Mouse (Mus musculus): ENCODE data around the gene Opn4. TPM values are rescaled to one million over a fixed set of nuclear protein-coding genes. Genes with fewer than 3 reads are reported as not detected.
A peak's percentile ranks its signal among the peaks of the same experiment; 100 is the strongest.

Gene Opn4
- polyA plus RNA-seq, 1 experiment = not detected

- H3K4me3 ChIP-seq (replicated peaks) = peak overlapping the region; percentile 6
- TF ChIP-seq GATA1 (IDR thresholded peaks at IDR 0.05; ENCODE audit: borderline replicate concordance, low read length) (no peak), FLI1 (IDR thresholded peaks at IDR 0.05; ENCODE audit: low read length) (no peak)
- peaks cover 66% of the 10 kb centered on the region for H3K27me3 ChIP-seq (replicated peaks)
- H3K36me3 ChIP-seq (replicated peaks; ENCODE audit: low read length) = no peaks in the 10 kb centered on the region
- H3K9me3 ChIP-seq = no peaks in the 10 kb centered on the region
- no peaks in the 10 kb centered on the region for H3K4me1 ChIP-seq
Measured at GRCm38 (mm10) chr14:34595596-34596255, 4.2 kb downstream of the Opn4 start.

DNA sequence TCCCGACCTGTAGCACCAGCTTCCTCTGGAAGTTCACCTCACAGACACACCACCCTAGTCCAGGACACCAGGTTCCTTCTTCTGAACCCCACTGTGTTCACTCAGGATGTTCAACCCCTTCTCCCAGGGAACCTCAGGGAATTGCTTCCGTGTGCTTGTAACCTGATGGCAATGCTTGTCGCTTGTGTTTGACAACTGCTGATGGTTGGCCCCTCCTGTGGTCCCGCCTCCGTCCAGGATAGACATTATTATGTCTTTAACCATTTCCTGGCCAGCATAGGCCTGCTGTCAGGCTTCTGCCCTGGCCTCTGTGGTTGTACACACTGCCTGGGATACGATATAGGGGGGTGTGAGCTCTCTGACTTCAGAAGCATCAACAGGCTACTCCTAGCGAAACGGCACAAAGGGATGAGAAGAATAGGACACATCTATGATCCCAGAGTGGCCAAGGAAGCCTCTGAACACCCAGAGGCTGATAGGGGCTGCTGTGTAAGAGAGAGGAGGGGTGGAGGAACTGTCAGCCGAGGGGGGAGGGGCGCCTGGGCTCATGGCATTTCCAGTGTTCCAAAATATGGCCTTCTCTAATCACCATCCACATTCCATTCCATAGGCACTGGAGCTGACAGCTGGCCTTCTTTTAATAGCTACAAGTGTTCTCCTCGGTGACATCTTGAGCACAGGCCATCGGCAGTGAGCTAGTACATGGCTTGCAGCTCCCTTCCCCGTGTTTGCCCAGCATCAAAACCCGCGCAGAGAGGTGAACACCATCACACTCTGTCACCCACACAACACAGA, 8.0 kb downstream of the Opn4 start:
- Histone ChIP-seq H3K4me3 (replicated peaks) (no peak overlapping the region), H3K9me3 (no peaks in the 10 kb centered on the region), H3K4me1 (peaks cover 3% of the 10 kb centered on the region; the same call in 1 of the 2 replicates), H3K27me3 (replicated peaks) (peaks cover 59% of the 10 kb centered on the region), H3K36me3 (replicated peaks; ENCODE audit: low read length) (no peaks in the 10 kb centered on the region)
- TF ChIP-seq GATA1 (IDR thresholded peaks at IDR 0.05; ENCODE audit: borderline replicate concordance, low read length) = no peak
- TF ChIP-seq FLI1 (IDR thresholded peaks at IDR 0.05; ENCODE audit: low read length) = no peak

DNA sequence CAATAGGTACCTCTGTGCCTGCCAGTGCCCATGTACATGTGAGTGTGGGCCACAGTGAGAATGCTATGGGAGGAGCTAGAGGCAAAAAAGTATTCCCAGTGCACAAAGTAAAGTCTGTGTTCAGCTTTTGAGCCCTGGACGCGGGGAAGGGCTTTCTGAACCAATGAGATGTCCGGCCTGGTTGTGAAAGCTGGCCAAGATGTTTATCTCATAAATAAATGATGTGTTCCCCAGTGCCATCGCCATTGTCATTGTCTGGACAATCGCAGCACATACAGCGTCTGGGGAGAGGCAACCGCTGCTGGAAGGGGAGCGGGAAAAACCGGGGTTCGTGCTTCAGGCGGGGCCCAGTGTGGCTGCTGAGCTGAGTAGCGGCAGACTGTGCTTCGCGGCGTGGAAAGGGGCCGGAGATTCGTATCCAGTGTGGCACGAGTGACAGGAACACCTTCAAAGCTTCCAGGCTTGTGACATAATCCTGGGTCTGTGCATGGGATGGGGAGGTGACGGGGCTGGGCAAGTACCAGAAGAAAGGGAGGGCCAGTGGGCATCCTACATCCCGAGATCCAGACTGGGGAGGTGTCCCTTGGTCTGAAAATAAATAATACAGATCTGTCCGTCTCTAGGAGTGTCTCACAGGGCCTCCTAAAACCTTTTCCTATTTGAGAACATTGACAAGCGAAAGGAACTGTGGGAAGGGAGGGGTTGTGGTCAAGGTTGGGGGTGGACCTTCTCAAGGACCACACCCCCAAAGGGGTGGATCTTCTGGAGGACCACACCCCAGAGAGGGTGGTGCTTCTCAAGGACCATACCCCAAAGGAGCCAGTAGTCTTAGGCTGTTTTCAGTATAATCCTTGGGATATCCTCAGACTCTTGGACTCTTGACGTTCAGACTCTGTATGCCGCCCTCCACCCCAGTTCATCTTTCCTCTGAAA, 8.9 kb downstream of the Opn4 start:
- no peak for TF ChIP-seq GATA1 (IDR thresholded peaks at IDR 0.05; ENCODE audit: borderline replicate concordance, low read length)
- no peak for TF ChIP-seq FLI1 (IDR thresholded peaks at IDR 0.05; ENCODE audit: low read length)
- peaks cover 3% of the 10 kb centered on the region; the same call in 1 of the 2 replicates for H3K4me1 ChIP-seq
- no peak overlapping the region for H3K4me3 ChIP-seq (replicated peaks)
- H3K36me3 ChIP-seq (replicated peaks; ENCODE audit: low read length) = no peaks in the 10 kb centered on the region
- peaks cover 57% of the 10 kb centered on the region for H3K27me3 ChIP-seq (replicated peaks)
- H3K9me3 ChIP-seq = no peaks in the 10 kb centered on the region

GRCm38 (mm10) chr14:34590017-34590570, 9.8 kb downstream of the Opn4 start:
- peaks cover 55% of the 10 kb centered on the region for H3K27me3 ChIP-seq (replicated peaks)
- H3K4me1 ChIP-seq = peaks cover 3% of the 10 kb centered on the region; the same call in 1 of the 2 replicates
- no peak overlapping the region for H3K4me3 ChIP-seq (replicated peaks)
- H3K9me3 ChIP-seq = no peaks in the 10 kb centered on the region
- H3K36me3 ChIP-seq (replicated peaks; ENCODE audit: low read length) = no peaks in the 10 kb centered on the region
- no peak for TF ChIP-seq FLI1 (IDR thresholded peaks at IDR 0.05; ENCODE audit: low read length)
- no peak for TF ChIP-seq GATA1 (IDR thresholded peaks at IDR 0.05; ENCODE audit: borderline replicate concordance, low read length)

DNA sequence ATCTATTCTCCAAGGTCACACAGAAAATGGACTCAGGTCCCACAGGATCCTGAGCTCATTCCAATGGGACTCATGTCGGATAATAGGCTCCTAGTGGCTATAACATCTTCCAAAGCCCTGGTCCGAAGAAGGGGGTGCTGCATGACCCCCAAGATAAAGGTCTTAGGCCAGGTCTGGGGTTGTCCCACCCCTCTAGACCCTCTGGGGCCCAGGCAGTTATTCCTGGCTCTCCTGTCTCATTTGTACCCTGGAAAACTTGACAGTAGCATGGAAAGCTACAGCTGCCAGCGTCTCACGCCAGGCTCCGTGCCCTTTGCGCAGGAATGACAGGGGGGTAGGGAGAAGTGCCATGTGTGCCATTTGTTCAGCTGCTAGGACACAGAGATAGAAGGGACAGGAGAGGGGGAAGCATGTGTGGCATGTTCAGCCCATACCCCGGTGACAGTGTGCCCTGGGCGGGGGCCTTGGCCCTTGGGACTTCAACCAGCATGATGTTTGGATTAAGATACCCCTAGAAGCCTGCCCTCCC, 10.7 kb downstream of the Opn4 start:
- peaks cover 49% of the 10 kb centered on the region for H3K27me3 ChIP-seq (replicated peaks)
- peaks cover 3% of the 10 kb centered on the region; the same call in 1 of the 2 replicates for H3K4me1 ChIP-seq
- H3K9me3 ChIP-seq = no peaks in the 10 kb centered on the region
- H3K4me3 ChIP-seq (replicated peaks) = no peak overlapping the region
- no peaks in the 10 kb centered on the region for H3K36me3 ChIP-seq (replicated peaks; ENCODE audit: low read length)
- TF ChIP-seq GATA1 (IDR thresholded peaks at IDR 0.05; ENCODE audit: borderline replicate concordance, low read length) (no peak), FLI1 (IDR thresholded peaks at IDR 0.05; ENCODE audit: low read length) (no peak)

- H3K36me3 ChIP-seq (replicated peaks; ENCODE audit: low read length) = no peaks in the 10 kb centered on the region
- H3K4me1 ChIP-seq = peaks cover 3% of the 10 kb centered on the region; the same call in 1 of the 2 replicates
- no peaks in the 10 kb centered on the region for H3K9me3 ChIP-seq
- peaks cover 47% of the 10 kb centered on the region for H3K27me3 ChIP-seq (replicated peaks)
- TF ChIP-seq GATA1 (IDR thresholded peaks at IDR 0.05; ENCODE audit: borderline replicate concordance, low read length) (no peak), FLI1 (IDR thresholded peaks at IDR 0.05; ENCODE audit: low read length) (no peak)
- no peak within 1 kb of the TSS for H3K4me3 ChIP-seq (replicated peaks)
Measured at GRCm38 (mm10) chr14:34588498-34588897, 11.4 kb downstream of the Opn4 start, which contains the start of gene Ldb3. Gene Ldb3 (minus strand): TSS chr14:34588682.

DNA sequence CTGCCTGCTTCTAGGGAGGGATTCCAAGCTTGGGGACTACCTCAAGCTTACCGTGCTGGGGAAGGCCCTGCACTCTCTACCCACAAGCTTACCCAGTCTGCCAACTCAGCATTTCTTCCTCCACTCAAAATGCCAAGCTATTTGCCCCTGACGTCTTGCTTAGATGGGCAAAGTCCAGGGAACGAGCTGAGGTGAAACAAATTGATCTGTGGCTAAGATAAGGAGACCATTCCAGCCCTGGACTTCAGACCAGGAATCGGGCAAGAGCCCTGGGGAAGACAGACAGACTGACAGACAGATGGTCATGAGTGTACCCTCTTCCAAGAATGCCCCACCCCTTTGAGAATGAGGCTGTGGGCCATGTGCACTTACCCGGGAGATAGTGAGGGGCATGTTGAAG, 11.9 kb downstream of the Opn4 start:
- H3K4me1 ChIP-seq = peaks cover 3% of the 10 kb centered on the region; the same call in 1 of the 2 replicates
- TF ChIP-seq GATA1 (IDR thresholded peaks at IDR 0.05; ENCODE audit: borderline replicate concordance, low read length) (no peak), FLI1 (IDR thresholded peaks at IDR 0.05; ENCODE audit: low read length) (no peak)
- H3K27me3 ChIP-seq (replicated peaks) = peaks cover 44% of the 10 kb centered on the region
- no peaks in the 10 kb centered on the region for H3K36me3 ChIP-seq (replicated peaks; ENCODE audit: low read length)
- no peak overlapping the region for H3K4me3 ChIP-seq (replicated peaks)
- H3K9me3 ChIP-seq = no peaks in the 10 kb centered on the region

GRCm38 (mm10) chr14:34586871-34587270, 13.1 kb downstream of the Opn4 start:
- Histone ChIP-seq H3K9me3 (no peaks in the 10 kb centered on the region), H3K36me3 (replicated peaks; ENCODE audit: low read length) (no peaks in the 10 kb centered on the region), H3K27me3 (replicated peaks) (peaks cover 49% of the 10 kb centered on the region), H3K4me1 (peaks cover 3% of the 10 kb centered on the region; the same call in 1 of the 2 replicates), H3K4me3 (replicated peaks) (no peak overlapping the region)
- TF ChIP-seq FLI1 (IDR thresholded peaks at IDR 0.05; ENCODE audit: low read length) (no peak), GATA1 (IDR thresholded peaks at IDR 0.05; ENCODE audit: borderline replicate concordance, low read length) (no peak)

Data from megakaryocyte, embryonic 14.5 days (primary cell).